Mouse (Mus musculus) cerebellum, adult 2 months (tissue): ENCODE data around the gene Gzmn.

ENCODE experiments used
- CTCF ChIP-seq: fragments of 200-500 bp; IDR thresholded peaks from 2 replicates; pipeline ENCODE4 v1.5.1; 2011; ENCODE audit warnings: low read depth, mild to moderate bottlenecking, control low read depth, low read length, moderate library complexity, borderline replicate concordance; ENCODE audit not compliant: insufficient read depth
- POLR2A ChIP-seq: fragments of 200-500 bp; IDR thresholded peaks from 2 replicates; pipeline ENCODE4 v1.6.1; 2011; ENCODE audit warnings: low read length, control low read depth, borderline replicate concordance; ENCODE audit not compliant: insufficient read depth

DNA sequence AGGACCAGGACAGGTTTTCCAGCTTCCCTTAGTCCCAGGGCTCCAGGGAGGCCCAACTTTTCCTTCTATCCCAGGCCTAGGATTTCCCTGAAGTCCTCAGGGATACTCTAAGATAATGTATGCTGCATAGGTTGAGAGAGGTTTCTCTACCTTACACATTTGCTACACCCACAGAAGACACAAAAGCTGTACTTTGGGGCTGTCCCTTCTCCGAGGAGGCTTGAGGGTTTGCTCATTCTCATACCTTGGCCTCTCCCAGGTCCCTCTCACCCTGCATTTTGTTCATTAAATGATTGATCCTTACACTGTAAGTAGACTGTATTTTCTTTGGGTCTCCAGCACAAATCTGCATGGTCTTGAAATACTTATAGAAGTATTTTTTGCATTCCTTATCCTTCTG, 31.2 kb upstream of the Gzmn start:
- TF ChIP-seq POLR2A = no peak
- TF ChIP-seq CTCF = no peak
